Mouse (Mus musculus) liver, embryonic 16.5 days (tissue): ENCODE data around the gene Tmem202. TPM values are rescaled to one million over a fixed set of nuclear protein-coding genes. Genes with fewer than 3 reads are reported as not detected.

Experiments used
- polyA plus RNA-seq: library from polyadenylated mRNA; unstranded; fragments of >200 nt; fragmentation: Nextera tagmentation; extraction: Ambion mirVana; gene quantifications from 2 replicates; pipeline ENCODE4 v1.2.1, GENCODE M21; 2015

Gene Tmem202
- polyA plus RNA-seq, 1 experiment from 2014 or later, result not detected

Other genes starting within 250 kb of the Tmem202 start
- gene Adpgk, start 248.3 kb downstream of the Tmem202 start, polyA plus RNA-seq, result 24.2 and 32.2 TPM in 2 replicates
- gene Bbs4, start 186.3 kb downstream of the Tmem202 start, polyA plus RNA-seq, result 1.4 and 1.5 TPM in 2 replicates
- gene Arih1, start 53.2 kb downstream of the Tmem202 start, polyA plus RNA-seq, result 4.3 and 5.8 TPM in 2 replicates
- 35.4 and 38.7 TPM in 2 replicates for gene Hexa, start 307 bp downstream of the Tmem202 start, polyA plus RNA-seq
- gene Celf6, start 38.1 kb upstream of the Tmem202 start, polyA plus RNA-seq, result 0.05 TPM in 1 of 2 replicates, not detected in the other
- gene Parp6, start 77.4 kb upstream of the Tmem202 start, polyA plus RNA-seq, result 3.5 and 4.3 TPM in 2 replicates
- gene Pkm, start 116.5 kb upstream of the Tmem202 start, polyA plus RNA-seq, result 152 and 158 TPM in 2 replicates
- 0.25 and 0.27 TPM in 2 replicates for gene Gramd2, start 140.3 kb upstream of the Tmem202 start, polyA plus RNA-seq
- 3.2 and 3.6 TPM in 2 replicates for gene Senp8, start 210.9 kb upstream of the Tmem202 start, polyA plus RNA-seq
- 3.1 and 3.4 TPM in 2 replicates for gene Myo9a, start 211.0 kb upstream of the Tmem202 start, polyA plus RNA-seq